Mouse (Mus musculus): ENCODE results near the gene Rnf141.

DNA sequence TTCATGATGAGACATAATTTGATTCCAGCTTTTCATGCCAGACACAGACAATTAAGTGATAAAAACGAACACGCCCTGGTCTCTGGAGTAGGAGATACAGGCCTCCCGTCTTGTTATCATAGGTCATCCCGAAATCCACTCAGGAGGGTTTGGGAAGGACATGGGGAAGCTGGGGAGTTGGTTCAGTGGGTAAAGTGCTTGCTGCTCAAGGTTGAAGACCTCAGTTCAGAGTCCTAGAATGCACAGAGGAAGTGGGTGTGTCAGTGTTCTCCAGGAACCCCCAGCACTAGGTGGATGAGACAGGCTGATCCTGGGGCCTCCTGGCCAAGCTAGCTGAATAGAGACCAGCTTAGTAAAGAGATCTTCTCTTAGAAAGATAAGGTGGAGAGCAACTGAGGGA lies 73.3 kb downstream of the Rnf141 start:
- no peak for TF ChIP-seq CTCF (IDR thresholded peaks at IDR 0.05; ENCODE audit: borderline replicate concordance, control insufficient read depth, extremely low read depth, insufficient read depth, low read length, poor library complexity)
- TF ChIP-seq POLR2A (IDR thresholded peaks at IDR 0.05; ENCODE audit: control insufficient read depth, extremely low read depth, insufficient read depth, low read length, poor library complexity): no peak
